Mouse (Mus musculus) heart, embryonic 14.5 days (tissue): ENCODE data around the gene Zfp108. TPM values are rescaled to one million over a fixed set of nuclear protein-coding genes. Genes with fewer than 3 reads are reported as not detected.
A peak's percentile ranks its signal among the peaks of the same experiment; 100 is the strongest.

ENCODE experiments used
- ATAC-seq: fragments of 200-750 bp; cut with Nextera tagmentation; 2 replicates; pipeline ENCODE4 v1.8.0; 2017; ENCODE audit warnings: low read depth, moderate TSS enrichment; ENCODE audit not compliant: insufficient number of reproducible peaks, insufficient read depth, low FRiP score
- H3K27ac ChIP-seq, 2 experiments: fragments of 200-500 bp in 1 of 2; fragments of 300-500 bp in 1 of 2; sonication (generic) in 1 of 2; replicated peaks in 1 of 2; 2 replicates each; pipeline ENCODE4 v1.5.1; 2012 to 2014; ENCODE audit warnings: low read depth in 2 of 2, low read length in 2 of 2, control low read depth in 1 of 2, mild to moderate bottlenecking in 1 of 2, mixed read lengths in 1 of 2; ENCODE audit not compliant: control insufficient read depth in 1 of 2, insufficient read depth in 1 of 2
- H3K27me3 ChIP-seq: fragments of 300-500 bp; sonication (generic); 2 replicates; pipeline ENCODE4 v1.6.1; 2014; ENCODE audit warnings: mild to moderate bottlenecking, low read length, control low read depth; ENCODE audit not compliant: control insufficient read depth, insufficient read depth
- H3K36me3 ChIP-seq: fragments of 300-500 bp; sonication (generic); 2 replicates; pipeline ENCODE4 v1.6.1; 2014; ENCODE audit warnings: mild to moderate bottlenecking, control low read depth, low read length, mixed read lengths; ENCODE audit not compliant: control insufficient read depth, insufficient read depth
- H3K4me1 ChIP-seq, 2 experiments: fragments of 200-500 bp in 1 of 2; fragments of 300-500 bp in 1 of 2; sonication (generic) in 1 of 2; 2 replicates each; pipeline ENCODE4 v1.6.1; 2012 to 2014; ENCODE audit warnings: low read length in 2 of 2, control low read depth in 1 of 2, mixed read lengths in 1 of 2; ENCODE audit not compliant: control insufficient read depth in 2 of 2, insufficient read depth in 2 of 2
- H3K4me2 ChIP-seq: fragments of 300-500 bp; sonication (generic); 2 replicates; pipeline ENCODE4 v1.6.1; 2014; ENCODE audit warnings: mild to moderate bottlenecking, low read length
- H3K4me3 ChIP-seq, 2 experiments: fragments of 200-500 bp in 1 of 2; fragments of 300-500 bp in 1 of 2; sonication (generic) in 1 of 2; 2 replicates each; pipeline ENCODE4 v1.5.1; 2012 to 2014; ENCODE audit warnings: low read length in 2 of 2, mild to moderate bottlenecking in 2 of 2, control low read depth in 1 of 2, low read depth in 1 of 2, moderate library complexity in 1 of 2; ENCODE audit not compliant: control insufficient read depth in 1 of 2, insufficient read depth in 1 of 2
- H3K9ac ChIP-seq: fragments of 300-500 bp; sonication (generic); 2 replicates; pipeline ENCODE4 v1.6.1; 2014; ENCODE audit warnings: mild to moderate bottlenecking, low read length
- H3K9me3 ChIP-seq: fragments of 300-500 bp; sonication (generic); 2 replicates; pipeline ENCODE4 v1.6.1; 2016; ENCODE audit warnings: low read length, control low read depth; ENCODE audit not compliant: control insufficient read depth
- WGBS: fragments of 180-500 bp; shearing (Covaris S2); extraction: QIAGEN DNeasy Blood & Tissue Kit; methylation state at CpG from one replicate; pipeline ENCODE4 v1.1.7; 2014; 5-methylcytosine and 5-hydroxymethylcytosine counted together
- polyA plus RNA-seq: library from polyadenylated mRNA; unstranded; fragments of >200 nt; fragmentation: Nextera tagmentation; extraction: Ambion mirVana; gene quantifications from 2 replicates; pipeline ENCODE4 v1.2.1, GENCODE M21; 2014

Gene Zfp108
- polyA plus RNA-seq: 2.2 and 2.5 TPM in 2 replicates

DNA sequence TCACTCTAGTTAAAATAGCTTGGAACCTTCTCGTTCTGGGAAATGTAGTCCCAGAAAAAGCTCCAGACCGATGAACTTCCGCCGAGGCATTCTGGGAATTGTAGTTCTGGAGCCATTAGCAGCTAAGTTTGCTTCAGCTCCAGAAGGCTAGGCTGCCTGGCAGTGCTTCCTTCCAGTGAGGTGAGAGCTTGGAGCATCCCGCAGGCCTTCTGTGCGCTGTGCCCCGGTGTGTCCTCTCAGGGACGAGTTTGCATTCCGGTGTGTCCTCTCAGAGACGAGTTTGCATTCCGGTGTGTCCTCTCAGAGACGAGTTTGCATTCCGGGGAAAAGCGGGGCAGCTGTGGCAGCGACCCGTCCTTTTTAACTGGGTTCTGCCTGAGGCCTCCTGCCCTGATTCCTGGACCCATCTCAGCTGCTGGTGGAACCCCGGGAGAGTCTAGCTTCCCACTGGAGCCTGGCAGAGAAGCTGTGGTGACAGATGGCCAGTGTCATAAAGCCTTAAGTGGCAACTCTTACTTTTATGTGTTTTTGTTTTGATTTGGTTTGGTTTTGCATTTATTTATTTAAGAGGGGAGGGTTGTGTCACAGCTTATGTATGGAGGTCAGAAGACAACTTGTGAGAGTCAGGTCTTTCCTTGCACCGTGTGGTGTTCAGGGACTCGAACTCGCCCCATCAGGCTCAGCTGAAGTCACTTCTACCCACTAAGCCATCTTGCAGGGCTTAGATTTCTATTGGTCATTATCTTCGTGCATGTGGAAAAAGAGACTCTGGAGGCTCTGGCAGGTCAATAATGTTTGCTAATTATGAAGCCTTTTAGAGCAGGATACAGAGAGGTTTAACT is at the start of gene Zfp108:
TSS of gene Zfp108 (plus strand) at position 162 of the 842 bp plus-strand sequence.
- Histone ChIP-seq H3K9ac (peak within 1 kb of the TSS; percentile 80), H3K27me3 (no peaks in the 10 kb centered on the region), H3K4me2 (peak within 1 kb of the TSS; percentile 75), H3K4me1 (peaks cover 3 to 5% of the 10 kb centered on the region in 2 experiments), H3K9me3 (no peaks in the 10 kb centered on the region), H3K27ac (peak within 1 kb of the TSS in 1 of 2 experiments; percentile 47; a peak in 1 of 4 replicates), H3K36me3 (0 out of 2 replicates have a peak, but pooled peaks cover 2% of the 10 kb centered on the region), H3K4me3 (peak within 1 kb of the TSS; percentile 52 to 89)
- WGBS: 19% methylated on average over 21 of the region's 21 CpGs
- peak; percentile 67 for ATAC-seq

DNA sequence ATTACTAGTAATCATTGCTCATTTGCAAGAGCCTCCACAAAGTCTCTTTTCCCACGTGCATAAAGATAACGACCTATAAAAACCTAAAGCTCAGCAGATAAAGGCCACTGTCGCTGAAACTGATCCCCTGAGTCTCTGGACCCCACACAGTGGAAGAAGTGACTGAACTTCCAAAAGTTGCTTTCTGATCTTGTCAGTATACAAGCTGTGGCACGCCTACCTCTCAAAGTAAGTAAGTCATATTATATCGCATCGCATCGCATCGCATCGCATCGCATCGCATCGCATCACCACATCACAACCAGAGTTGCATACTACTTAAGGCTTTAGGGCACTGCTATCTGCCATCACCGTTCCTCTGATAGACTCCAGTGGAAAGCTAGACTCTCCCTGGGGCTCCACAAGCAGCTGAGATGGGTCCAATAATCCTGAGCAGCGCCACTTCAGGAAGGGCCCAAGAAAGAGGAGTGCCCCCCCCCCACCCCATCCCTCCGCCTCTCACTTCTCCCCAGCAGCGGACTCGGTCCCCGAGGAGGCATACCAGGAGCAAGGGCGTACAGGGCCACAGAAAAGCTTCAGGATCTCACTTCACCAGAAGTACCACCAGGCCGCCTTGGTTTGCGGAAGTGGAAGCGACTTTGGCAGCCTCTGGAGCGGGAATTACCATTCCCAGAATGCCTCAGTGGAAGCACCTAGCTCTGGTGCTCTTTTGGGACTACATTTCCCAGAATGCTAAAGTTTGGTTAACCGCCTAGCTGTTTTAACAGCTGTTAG is 46.9 kb upstream of the Zfp108 start:
- Histone ChIP-seq H3K27ac (peak overlapping the region; percentile 38 to 61; a peak in 2 of 4 replicates), H3K9me3 (no peaks in the 10 kb centered on the region), H3K4me2 (peak overlapping the region; percentile 65), H3K27me3 (no peaks in the 10 kb centered on the region), H3K36me3 (peaks cover 30% of the 10 kb centered on the region), H3K4me3 (peak overlapping the region; percentile 64 to 69), H3K4me1 (peaks cover 0 to 4% of the 10 kb centered on the region in 2 experiments; a peak in 1 of 4 replicates), H3K9ac (peak overlapping the region; percentile 90)
- 11% methylated on average over 24 of the region's 24 CpGs for WGBS
- peak; percentile 66; the same call in 1 of the 2 replicates for ATAC-seq

DNA sequence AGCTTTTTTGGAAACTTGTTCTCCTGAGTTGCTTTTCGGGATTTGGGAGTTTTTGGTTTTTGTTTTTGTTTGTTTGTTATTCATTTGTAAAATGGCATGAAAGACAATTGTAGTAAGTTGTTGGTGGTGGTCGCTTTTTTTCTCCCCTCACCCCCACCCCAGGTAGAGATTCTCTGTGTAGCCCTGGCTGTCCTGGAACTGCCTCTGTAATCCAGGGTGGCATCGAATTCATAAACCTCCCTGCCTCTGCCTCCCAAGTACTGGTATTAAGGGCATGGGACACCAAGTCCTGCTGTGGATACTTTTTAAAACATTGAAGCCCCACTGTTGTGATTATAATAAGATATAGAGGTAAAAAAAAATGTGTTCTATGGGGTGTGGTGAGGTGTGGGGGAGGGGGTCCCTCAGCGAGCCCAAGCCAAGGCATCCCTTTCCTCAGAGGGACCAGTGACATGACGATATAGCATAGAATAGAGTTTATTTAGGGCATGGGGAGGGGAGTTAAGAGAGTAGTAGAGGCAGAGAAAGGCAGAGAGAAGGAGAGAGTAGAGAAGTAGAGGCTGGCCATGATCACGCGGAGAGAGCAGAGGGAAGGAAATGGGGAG is 46.2 kb upstream of the Zfp108 start:
- WGBS: 58% methylated on average over 7 of the region's 7 CpGs
- H3K4me3 ChIP-seq: peak overlapping the region; percentile 7 to 64; a peak in 3 of 4 replicates
- H3K4me1 ChIP-seq: peaks cover 0 to 4% of the 10 kb centered on the region in 2 experiments; a peak in 1 of 4 replicates
- H3K4me2 ChIP-seq: peak overlapping the region; percentile 65
- H3K9ac ChIP-seq: no peak overlapping the region
- no peak overlapping the region for H3K27ac ChIP-seq
- no peak for ATAC-seq
- peaks cover 24% of the 10 kb centered on the region for H3K36me3 ChIP-seq
- no peaks in the 10 kb centered on the region for H3K9me3 ChIP-seq
- H3K27me3 ChIP-seq: no peaks in the 10 kb centered on the region

DNA sequence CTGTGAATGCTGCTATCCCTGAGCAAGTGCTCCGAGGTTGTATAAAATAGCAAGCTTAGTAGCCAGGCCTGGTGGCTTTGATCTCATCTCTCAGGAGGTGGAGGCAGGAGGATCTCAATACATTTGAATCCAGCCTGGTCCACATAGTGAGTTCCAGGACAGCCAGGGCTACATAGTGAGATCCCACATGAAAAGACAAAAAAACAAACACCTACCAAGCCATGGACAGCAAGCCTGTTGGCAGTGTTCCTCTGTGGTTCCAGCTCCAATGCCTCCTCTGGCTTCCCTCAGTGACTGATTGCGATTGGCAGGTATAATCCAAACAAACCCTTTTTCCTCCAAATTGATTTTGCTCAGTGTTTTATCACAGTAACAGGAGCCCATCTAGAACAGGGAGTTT is 44.3 kb upstream of the Zfp108 start:
- ATAC-seq: no peak
- H3K9me3 ChIP-seq: no peaks in the 10 kb centered on the region
- WGBS: 64% methylated on average over 2 of the region's 2 CpGs
- peaks cover 0 to 4% of the 10 kb centered on the region in 2 experiments; a peak in 1 of 4 replicates for H3K4me1 ChIP-seq
- no peak overlapping the region for H3K9ac ChIP-seq
- peaks cover 7% of the 10 kb centered on the region; the same call in 1 of the 2 replicates for H3K36me3 ChIP-seq
- H3K4me3 ChIP-seq: no peak overlapping the region
- H3K27me3 ChIP-seq: no peaks in the 10 kb centered on the region
- H3K27ac ChIP-seq: no peak overlapping the region
- H3K4me2 ChIP-seq: no peak overlapping the region

DNA sequence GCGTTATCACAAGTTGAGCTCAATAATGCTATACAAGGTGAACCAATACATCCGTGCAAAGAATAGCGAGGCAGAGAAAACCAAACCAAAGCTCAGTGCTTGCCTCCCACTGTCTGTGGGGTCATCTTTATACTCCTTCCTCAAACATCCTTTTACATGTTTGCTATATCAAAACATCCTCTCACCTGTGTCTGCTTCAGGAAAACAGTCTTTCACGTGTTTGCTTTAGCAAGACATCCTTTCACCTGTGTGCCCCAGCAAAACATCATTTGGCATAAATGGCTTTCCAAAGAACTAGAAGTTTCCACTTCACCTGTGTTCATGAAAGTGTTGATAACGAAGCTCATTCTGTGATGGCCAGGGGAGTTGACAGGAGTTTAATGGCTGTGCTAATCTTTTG is 43.3 kb upstream of the Zfp108 start, which contains the start of gene Zfp111:
TSS of gene Zfp111 (minus strand) at position 101 of the 400 bp plus-strand sequence.
- Histone ChIP-seq H3K27ac (no peak within 1 kb of the TSS), H3K27me3 (no peaks in the 10 kb centered on the region), H3K9me3 (no peaks in the 10 kb centered on the region), H3K36me3 (peaks cover under 1% of the 10 kb centered on the region; the same call in 1 of the 2 replicates), H3K4me1 (peaks cover 0 to 4% of the 10 kb centered on the region in 2 experiments; a peak in 1 of 4 replicates), H3K9ac (no peak within 1 kb of the TSS), H3K4me2 (no peak within 1 kb of the TSS), H3K4me3 (no peak within 1 kb of the TSS)
- 69% methylated on average over 5 of the region's 5 CpGs for WGBS
- ATAC-seq: no peak

DNA sequence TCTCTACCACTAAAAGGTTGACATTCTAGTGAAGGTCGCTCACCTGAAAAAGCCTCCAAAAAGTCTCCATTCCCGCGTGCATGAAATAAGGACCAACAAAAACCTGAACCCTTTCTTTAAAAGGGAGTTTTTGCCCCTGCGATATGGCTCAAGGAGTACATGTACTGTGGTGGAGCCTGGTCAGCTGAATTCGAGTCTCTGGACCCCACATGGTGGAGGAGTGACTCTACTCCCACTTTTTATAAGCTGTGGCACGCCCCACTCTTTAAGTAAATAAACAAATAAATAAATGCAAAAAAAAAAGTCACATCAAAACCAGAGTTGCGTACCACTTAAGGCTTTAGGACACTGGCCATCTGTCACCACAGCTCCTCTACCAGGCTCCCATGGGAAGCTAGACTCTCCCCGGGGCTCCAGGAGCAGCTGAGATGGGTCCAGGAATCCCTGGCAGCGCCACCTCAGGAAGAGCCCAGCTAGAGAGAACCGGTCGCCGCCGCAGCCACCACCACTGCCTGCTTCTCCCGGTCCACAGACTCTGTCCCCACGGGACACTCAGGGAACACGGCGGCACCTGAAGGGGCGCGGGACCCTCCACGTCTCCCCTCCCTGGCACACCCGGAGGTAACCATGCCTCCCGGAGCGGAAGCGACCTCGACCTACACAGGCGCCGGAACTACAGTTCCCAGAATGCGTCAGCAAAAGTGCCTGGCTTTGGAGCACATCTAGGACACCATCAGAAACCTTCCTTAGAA is 17.4 kb upstream of the Zfp108 start, which contains the start of gene Zfp109:
TSS of gene Zfp109 (minus strand) at position 521 of the 752 bp plus-strand sequence.
- no peaks in the 10 kb centered on the region for H3K9me3 ChIP-seq
- 4% methylated on average over 28 of the region's 28 CpGs for WGBS
- peak within 1 kb of the TSS; percentile 73 for H3K9ac ChIP-seq
- no peaks in the 10 kb centered on the region for H3K27me3 ChIP-seq
- H3K36me3 ChIP-seq: peaks cover 11% of the 10 kb centered on the region
- H3K4me1 ChIP-seq: no peaks in the 10 kb centered on the region
- H3K4me2 ChIP-seq: peak within 1 kb of the TSS; percentile 77
- peak within 1 kb of the TSS; percentile 73 to 98 for H3K4me3 ChIP-seq
- no peak within 1 kb of the TSS for H3K27ac ChIP-seq
- ATAC-seq: peak; percentile 66
